Mouse (Mus musculus): ENCODE results near the gene 2610528A11Rik.

The 2610528A11Rik gene

DNA sequence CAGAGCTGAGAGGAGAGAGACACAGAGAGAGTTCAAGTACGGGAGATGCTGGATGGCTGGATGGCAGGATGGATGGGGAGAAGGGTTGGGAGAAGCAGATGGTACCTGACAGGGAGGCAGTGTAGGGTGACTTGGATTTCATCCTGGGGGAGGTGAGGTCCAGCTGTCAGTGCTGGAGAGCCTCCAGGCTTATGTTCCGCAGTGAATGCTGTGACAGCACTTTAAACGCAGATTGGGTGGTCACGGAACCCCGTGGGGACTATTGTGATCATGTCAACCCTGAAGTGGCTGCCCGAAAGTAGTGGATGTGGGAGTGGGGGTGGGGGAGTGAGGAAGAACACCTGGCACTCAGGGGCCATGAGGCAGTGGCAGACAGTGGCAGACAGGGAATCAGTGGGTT lies 19.4 kb downstream of the 2610528A11Rik start:
- no peak for DNase-seq (ENCODE audit: low spot score)

DNA sequence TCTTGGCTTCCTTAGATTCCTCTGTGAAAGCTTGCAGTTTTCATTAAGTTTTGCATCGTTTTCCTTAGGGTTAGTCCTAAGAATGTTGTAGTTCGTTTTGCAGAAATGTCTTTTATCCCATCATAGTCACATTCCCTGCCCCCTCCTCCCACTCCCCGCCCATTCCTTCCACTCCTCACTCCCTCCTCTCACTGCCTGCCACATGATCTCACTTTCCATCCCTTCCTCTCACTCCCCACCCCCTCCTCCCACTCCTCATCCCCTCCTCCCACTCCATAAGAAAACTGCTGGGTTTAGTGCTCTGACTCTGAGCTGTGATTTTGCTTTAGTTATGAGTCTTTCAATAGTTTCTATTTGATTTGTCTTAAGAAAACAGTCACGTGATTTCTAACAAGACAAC lies 30.1 kb downstream of the 2610528A11Rik start:
- no peak for DNase-seq (ENCODE audit: low spot score)

DNA sequence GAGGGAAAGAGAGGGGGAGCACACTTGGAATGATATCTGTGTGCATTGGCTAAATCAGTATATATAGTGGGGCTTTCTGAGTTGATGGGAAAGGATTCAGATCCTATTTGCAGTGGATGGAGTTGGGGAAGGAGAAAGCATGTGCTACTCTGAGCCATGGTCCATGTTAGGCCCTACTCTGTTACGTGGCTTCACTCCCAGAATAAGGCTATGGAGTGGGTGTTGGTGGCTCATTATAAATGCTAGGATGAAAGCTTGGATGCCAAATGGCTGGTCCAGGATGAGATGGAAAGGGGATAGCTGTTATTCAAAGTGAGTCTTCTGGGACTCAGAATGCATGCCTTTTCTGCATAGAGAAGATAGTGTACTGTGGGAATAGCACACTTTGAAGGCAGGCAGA lies 33.1 kb downstream of the 2610528A11Rik start:
- DNase-seq (ENCODE audit: low spot score): no peak

DNA sequence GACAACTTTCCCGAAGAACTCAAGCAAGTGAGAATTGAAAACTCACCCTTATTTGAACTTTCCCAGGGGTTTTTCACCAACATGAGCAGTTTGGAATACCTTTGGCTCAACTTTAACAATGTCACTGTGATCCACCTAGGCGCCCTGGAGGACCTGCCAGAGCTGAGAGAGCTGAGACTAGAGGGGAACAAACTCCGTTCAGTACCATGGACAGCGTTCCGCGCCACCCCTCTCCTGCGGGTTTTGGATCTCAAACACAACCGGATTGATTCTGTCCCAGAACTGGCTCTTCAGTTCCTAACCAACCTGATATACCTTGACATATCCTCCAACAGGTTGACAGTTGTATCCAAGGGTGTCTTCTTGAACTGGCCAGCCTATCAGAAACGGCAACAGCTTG lies 45.3 kb downstream of the 2610528A11Rik start:
- peak; percentile 50 for DNase-seq (ENCODE audit: low spot score)

DNA sequence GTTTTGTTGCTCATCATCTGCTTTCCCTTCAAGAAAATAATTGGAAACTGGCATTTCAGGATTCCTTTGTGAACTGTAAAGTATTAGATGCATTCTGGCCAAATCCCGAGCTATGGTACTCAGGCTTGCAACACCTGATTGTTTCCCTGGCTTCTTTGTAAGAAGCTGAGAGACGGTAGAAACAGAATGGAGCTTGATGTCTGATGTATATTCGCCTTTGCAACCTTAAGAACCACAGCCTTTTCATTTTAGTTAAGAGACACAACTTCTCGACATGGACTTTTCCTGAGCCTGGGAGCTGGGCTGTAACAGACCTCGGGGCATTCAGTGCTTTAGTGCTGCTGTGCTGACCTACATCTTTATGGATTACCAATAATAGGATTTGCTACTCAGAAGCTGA lies 46.2 kb downstream of the 2610528A11Rik start, which contains the start of gene Lrit2:
TSS of gene Lrit2 (plus strand) at position 301 of the 400 bp plus-strand sequence.
- DNase-seq (ENCODE audit: low spot score): no peak

DNA sequence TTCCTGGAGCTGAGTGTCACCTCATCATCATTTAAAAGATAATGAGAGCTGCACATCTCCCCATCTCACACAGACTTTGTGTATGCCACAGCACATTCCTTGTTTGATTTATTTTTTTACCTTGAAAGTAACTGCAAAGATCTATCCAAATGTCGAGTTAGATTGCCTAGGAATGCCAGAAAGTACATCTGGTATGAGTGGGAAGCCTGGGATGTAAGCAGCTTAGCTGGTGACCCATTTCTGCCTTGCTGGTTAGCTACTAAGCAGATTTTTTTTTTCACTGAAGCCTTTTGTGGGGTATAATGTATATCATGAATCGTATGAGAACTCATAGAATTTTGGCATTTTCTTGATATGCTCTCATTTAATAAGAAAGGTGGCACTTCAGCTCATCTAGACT lies 47.2 kb downstream of the 2610528A11Rik start:
- no peak for DNase-seq (ENCODE audit: low spot score)

DNA sequence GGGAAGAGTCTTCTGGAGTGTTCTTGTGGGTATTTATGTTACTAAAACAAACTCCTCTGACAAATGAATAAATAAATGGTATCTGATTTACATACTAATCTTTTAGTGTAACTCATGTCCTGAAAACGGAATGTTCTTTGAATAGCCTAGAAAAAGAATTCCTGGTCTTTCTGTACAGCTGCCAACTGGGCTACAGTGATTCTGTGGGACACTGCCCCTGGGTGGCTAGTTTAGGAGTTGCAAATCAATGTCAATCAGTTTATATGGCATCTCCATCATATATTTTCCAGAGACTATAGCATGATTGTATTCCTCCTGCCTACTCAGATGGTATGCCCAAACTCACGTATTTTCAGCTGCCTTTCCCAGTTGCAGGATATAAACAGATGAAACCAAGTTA lies 49.0 kb downstream of the 2610528A11Rik start:
- DNase-seq (ENCODE audit: low spot score): peak; percentile 67

Data from adipocyte (in vitro differentiated cells).